Mouse (Mus musculus) neural tube, embryonic 10.5 days (tissue): ENCODE measurements around the gene Zcchc17.

Experiments
- DNase-seq: peaks from one replicate; pipeline ENCODE4 v3.0.0-alpha.2; 2017; ENCODE audit warnings: low spot score; ENCODE audit errors: extremely low spot score

Gene Zcchc17

DNA sequence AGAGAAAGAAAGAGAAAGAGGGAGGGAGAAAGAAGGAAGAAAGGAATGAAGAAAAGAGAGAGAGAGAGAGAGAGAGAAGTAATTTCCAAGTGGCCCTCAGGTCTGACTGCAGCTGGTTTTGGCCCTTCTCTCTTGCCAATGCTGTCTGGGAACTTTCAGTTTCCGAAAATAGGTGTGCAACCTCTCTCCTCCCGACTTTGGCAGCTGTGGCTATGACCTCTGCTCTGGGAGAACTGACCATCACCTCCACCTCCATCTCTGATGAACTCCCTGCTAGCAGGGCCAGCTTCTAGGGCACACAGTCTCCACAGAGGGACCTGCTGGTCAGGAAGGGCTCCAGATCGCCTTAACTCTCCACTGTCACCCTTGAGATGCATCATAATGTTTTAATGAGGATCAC, 73.2 kb downstream of the Zcchc17 start:
- no peak for DNase-seq

DNA sequence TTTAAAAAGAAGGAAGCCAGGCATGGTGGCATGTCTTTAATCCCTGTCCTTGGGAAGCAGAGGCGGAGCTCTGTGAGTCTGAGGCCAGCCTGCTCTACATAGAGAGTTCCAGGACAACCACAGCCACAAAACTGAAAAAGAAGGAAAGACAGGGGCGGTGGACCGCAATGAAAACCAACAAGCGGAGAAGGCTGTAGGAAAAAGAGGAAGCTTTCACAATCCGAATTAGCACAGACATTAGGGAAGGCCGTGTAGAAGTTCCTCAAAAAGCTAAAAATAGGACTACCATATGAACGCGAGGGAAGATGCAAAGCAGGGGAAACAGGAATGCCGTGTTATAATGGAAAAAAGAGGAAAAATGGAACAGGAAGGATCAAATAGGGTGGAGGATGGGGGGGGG, 75.9 kb downstream of the Zcchc17 start:
- no peak for DNase-seq

DNA sequence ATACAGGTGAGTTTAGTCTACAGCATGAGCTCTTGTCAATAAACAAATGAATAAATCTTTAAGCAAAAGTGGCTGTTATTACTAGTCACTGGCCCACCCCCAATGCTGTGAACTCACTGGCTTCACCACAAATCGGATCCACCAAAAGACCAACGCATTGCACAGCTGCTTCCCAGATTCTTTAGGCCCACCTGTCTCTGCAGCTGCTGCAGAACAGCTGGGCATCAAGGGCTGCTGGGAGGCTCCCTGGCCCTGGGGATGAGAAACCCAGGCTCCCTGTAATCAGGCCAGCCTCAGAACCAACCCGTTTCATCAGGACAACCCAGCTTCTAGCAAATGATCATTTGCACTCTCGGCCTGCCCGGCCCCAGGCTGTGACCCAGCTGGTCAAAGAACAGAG, 76.9 kb downstream of the Zcchc17 start:
- no peak for DNase-seq

DNA sequence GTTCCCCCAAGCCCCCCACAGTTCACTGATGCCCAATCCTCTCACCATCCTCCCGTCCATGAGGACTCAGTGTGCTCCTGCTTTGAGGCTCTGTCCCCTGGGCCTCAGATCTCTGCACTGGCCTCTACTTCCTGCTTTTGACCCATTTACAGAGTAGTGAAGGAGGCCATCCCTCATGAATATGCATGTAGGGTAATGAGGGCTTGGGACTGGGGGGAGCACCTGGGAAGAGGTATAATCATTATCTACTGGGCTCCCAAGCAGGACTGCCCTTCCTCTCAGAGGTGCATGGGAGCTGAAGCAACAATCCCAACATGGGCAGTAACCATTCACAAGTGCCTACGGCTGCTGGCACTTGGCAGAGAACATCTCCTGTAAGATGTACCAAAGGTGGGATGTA, 80.6 kb downstream of the Zcchc17 start, which contains the start of gene Serinc2:
Gene Serinc2 (minus strand): TSS at position 101 of the 400 bp plus-strand sequence.
- no peak for DNase-seq

DNA sequence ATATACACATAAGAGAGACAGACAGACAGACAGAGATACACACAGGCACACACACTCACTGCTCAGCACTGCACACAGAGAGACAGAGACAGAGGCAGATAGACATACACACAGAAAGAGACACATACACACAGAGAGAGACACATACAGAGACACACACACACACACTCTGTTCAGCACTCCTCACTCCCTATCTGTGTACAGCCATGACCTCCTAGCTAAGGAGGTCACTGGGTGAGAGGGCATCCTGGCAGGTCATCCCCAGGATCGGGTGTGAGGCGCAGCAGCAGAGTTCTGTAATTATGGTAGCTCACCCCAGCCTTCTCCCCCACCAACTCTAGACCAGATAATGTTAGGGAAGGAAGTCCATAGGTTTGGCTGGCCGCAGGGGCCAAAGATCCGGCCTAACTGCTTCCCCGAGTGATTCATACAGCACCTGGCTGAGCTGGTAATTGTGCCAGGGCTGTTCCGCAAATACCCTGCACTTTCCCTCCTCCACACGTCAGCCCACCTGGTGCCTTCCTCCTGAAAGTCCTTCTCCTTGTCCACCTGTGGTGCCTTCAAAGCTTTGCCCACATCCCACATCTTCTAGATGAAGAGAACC, 83.1 kb downstream of the Zcchc17 start:
- no peak for DNase-seq

DNA sequence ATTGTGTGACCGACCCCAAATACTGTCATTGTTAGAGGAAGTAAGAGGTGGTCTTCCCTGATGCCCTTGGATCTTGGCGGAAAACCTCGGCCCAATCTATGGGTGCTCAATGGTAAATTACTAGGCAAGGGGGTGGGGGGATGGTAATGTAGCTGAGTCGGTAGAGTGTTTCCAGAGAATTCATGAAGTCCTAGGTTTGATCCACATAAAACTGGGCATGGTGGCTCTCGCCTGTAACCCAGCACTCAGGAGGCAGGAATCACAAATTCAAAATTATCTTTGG, 84.0 kb downstream of the Zcchc17 start:
- no peak for DNase-seq

DNA sequence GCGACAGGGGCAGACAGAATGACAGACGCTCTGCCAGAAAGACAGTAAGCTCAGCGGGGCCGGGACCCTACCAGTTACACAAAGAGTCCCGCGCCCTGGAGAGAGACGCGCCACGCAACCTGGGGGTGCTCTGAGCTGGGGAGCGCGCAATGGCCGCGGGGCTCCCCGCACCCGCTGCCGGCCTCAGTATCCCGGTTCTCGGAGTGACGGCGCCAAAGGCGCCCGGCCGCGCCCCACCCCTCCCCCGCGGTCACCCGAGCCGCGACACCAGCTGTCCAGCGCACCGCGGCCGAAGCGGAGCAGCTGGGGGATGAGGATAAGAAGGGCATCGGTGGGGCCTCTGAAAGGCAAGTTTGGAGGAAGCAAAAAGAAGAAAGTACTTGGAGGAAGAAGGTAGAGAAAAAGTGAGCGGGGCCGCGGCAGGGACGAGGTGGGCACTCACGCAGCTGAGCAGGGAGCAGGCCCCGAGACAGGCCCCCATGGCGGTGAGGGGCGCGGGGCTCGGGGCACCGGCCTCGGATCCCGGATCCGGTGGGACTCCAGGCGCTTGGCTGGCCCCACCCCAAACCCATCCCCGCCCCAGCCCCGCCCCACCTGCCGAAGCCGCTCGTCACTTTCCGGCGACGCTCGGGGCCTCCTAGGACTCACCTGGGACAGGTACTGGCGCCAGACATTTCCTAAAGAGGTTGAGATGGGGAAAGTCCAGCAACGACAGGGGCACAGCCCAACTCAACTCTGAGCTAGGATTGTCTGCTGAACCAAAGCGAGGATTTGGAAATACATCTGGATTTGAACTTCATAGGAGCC, 84.5 kb downstream of the Zcchc17 start:
- peak; percentile 67 for DNase-seq

DNA sequence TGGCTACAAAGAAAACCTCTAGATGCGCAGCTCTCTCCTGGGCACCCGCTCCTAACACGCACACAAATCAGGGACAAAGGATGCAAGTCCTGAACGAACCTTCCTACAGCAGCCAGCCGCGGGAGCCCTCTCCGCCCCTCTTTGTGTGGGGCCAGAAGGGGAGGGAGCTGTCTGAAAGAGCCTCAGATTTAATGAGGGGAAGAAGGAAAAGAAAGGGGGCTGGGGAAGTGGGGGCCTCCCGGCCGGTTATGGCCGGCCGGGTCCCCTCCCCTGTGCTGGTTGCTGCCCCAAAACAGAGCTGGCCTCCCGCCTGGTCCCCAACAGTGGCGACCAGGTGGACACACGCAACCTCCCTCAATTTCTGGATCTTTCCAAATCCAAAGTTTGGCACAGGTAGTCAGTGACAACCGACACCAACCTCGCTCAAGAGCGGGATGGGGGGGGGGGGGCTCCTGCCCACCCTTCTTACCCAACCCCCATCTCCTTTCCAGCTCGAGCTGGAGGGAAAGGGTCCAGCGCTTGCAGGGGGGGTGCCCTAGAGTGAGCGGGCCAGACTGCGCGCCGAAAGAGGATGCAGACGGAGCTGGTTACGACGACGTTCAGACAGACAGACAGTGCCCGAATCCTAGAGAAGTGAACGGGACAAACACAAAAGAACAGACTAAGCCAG, 85.3 kb downstream of the Zcchc17 start:
- DNase-seq: no peak

DNA sequence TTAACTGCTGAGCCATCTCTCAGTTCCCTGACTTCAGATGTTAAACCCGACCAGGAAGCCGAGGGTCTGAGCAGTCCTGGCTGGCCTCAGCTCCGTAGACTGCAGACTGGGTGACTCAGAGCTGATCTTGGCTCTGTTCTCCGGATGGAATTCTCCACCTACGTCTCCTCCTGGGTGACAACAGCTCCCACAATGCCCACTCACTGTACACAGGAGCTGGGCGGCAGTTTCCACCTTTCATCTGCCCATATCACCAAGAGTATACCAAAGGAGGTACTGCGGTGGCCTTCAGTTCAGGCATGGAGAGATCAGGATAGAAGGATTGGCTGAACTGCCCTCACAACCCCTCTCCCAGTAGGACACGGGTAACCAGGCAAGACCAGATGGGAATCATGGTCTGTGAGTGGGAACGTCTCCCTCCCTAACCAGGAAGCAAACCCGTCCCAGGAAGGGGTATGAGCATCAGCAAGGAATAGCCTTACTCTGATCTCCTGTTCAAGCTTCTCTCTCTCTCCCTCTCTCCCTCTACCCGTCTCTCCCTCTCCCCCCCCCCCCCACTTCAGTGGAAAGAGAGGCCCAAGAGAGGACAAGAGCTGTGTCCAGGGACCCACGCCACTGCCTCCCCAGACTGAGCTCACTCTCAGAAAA, 85.9 kb downstream of the Zcchc17 start:
- peak; percentile 73 for DNase-seq

DNA sequence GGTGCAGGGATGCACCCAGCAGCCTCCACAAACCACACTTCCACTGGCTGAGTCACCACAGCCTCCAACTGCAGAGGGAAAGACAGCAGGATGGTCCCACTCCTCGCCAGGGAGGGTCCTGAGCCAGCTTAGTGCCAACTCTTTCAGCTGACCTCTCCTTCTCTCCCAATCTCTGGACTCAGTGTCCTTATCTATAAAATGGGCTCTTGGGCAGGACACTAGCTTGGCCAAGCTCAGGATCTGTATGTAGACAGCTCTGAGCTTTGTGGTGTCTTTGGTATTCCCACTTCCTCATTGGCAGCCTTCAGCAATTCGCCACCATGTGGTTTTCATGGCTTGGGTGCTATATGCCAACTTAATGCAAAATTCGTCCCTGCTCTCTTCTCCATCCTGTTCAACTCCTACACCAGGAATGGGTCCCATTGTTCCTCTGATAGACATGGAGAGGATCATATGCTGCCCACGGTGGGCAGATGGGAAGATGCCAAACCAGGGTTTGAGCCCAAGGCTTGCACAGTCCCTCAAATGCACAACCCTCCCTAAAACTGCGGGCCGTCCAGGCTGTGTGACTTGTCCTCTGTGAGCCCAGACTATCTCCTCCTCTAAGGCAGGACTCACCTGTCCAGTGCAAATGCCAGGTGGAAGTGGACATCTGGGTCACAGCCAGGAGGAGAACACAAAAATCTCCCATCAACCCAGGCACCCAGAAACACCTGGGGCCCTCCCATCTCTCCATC, 89.0 kb downstream of the Zcchc17 start:
- DNase-seq: no peak

DNA sequence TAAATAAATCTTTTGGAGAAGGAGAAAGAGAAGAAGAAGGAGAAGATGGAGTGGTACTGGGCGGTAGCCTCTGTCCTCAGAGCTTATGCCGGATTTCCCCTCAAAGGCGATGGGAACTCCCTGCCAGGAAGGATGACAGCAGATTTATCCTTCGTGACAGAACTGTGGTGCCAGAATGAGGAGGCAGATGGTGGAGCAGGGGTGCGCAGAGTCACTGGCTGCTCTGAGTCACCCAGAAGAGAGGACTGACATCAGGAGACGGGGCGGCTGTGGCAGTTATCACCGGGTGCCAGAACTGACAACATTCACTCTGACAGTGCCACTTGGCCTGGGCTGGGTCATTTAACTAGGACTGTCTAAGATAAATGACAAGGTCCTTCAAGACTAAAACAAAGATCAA, 89.7 kb downstream of the Zcchc17 start:
- DNase-seq: no peak

DNA sequence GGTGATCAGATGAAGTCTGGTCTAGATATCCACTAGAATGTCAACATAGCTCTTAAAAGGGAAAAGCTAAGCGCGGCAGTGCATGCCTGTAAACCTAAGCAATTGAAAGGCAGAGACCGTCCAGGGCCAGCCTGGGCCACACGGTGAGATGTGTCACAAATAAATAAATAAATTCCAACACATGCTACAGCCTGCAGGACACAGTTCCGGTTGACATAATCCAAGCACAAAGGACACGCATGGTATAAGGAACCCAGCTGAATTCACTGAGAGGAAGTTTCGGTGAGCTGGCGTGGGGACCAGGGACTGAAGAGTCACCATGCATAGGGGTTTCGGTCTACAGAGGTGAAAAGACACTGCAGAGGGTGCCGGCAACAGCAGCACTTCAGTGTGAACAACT, 91.0 kb downstream of the Zcchc17 start:
- DNase-seq: no peak

DNA sequence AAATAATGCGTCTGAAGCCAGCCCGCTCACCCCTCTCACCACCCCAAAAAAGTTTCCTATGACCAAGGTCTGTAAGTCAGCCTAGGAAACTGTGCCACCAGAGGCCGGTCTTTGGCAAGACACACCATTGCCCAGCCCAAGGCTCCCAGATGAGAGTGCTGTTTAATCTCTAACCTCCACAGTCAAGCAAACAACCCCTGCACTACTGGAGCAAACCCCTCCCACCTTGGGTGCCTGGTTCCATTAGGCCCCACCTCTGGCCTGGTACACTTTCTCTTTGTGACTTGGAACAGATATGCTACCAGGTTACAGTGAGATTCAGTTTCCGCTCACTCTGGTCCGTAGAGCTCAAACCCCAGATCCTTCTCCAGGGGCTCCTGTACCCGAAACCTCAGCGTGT, 92.7 kb downstream of the Zcchc17 start:
- no peak for DNase-seq

DNA sequence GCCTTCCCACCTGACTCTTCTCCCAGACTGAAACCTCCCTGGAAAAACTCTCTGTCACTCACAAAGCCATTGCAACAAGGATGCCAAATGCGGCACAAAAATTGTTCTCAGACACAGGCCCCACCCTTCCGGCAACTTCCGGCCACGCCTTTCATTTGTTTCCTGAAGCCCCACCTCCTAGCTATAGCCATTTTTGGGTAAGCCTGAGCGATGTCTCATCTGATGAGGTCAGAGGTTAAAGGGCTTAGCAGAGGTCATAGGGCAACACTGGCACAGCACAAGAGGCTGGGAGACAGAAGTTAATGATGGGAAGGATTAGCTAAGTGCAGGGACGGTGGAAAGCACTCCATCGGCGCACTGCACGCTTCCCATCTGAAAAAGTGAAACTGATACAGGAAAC, 93.1 kb downstream of the Zcchc17 start:
- no peak for DNase-seq
